Mouse (Mus musculus): ENCODE data around the gene Itgb1bp1. TPM values are rescaled to one million over a fixed set of nuclear protein-coding genes. Genes with fewer than 3 reads are reported as not detected.
A peak's percentile ranks its signal among the peaks of the same experiment; 100 is the strongest.

Itgb1bp1 gene
- 47.8 TPM for polyA plus RNA-seq (2012; fragmentation: generic; extraction: Trizol)
- long read RNA-seq, experiment 1, transcript Itgb1bp1-206 (7 exons, 1,701 nt): minor isoform, 15 of 60 reads
- long read RNA-seq, experiment 1, transcript Itgb1bp1-201 (7 exons, 1,921 nt): major isoform, 37 of 60 reads
- long read RNA-seq, experiment 1, partial matches to known transcripts: 5 of 60 reads
- long read RNA-seq, experiment 1, other reads (novel, unspliced or antisense): 2 of 60 reads
- long read RNA-seq, experiment 2, transcript Itgb1bp1-201 (7 exons, 1,921 nt): minor isoform, 6 of 29 reads
- long read RNA-seq, experiment 2, transcript Itgb1bp1-206 (7 exons, 1,701 nt): major isoform, 17 of 29 reads
- long read RNA-seq, experiment 2, partial matches to known transcripts: 2 of 29 reads
- long read RNA-seq, experiment 2, other reads (novel, unspliced or antisense): 0 of 29 reads

- H3K79me3 ChIP-seq (ENCODE audit: low read depth): peaks cover 21% of the 10 kb centered on the region
- peak within 1 kb of the TSS; percentile 95 for H3ac ChIP-seq (ENCODE audit: control insufficient read depth, insufficient read length, low read depth)
- H3K79me2 ChIP-seq (ENCODE audit: control insufficient read depth, insufficient read depth): peaks cover 52% of the 10 kb centered on the region
- H3K27me3 ChIP-seq (ENCODE audit: control insufficient read depth, insufficient read depth, insufficient read length): no peaks in the 10 kb centered on the region
- H3K4me3 ChIP-seq (ENCODE audit: insufficient read depth, poor library complexity, severe bottlenecking): peak within 1 kb of the TSS; percentile 80
- TF ChIP-seq FOSL1 (IDR thresholded peaks at IDR 0.05; ENCODE audit: insufficient read depth, low read length, poor library complexity, severe bottlenecking): no peak
- TF ChIP-seq MYOD1 (IDR thresholded peaks at IDR 0.05; ENCODE audit: control insufficient read depth, insufficient read length, low read depth): no peak
- TF ChIP-seq MAX (IDR thresholded peaks at IDR 0.05): peak; percentile 48
- no peak for TF ChIP-seq USF1 (IDR thresholded peaks at IDR 0.05; ENCODE audit: low read depth)
- H3K36me3 ChIP-seq (ENCODE audit: control insufficient read depth, insufficient read depth): peaks cover 21% of the 10 kb centered on the region
Measured at GRCm38 (mm10) chr12:21286243-21286622, at the start of gene Itgb1bp1. Gene Itgb1bp1, minus strand, starts transcription at chr12:21286284.

DNA sequence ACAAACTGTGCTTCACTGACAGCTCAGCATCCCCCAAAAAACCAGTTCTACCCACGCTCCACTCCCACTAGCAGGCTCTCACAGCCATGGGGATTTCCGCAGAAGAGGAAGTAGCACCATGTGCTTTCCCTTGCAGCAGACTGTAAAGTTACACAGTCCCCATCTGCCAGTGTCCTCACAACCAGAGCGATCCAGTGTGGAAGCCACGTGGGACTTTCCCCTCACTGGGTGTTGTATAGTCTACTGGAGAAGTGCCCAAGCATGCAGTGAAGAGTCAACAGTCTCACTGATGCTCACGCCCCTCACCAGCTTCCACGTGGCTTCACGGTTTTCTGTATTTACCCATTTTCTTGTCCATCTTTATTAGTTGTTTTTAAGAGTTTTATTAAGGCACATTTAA lies 49.8 kb upstream of the Itgb1bp1 start:
- Histone ChIP-seq H3K79me3 (ENCODE audit: low read depth) (no peaks in the 10 kb centered on the region), H3K4me3 (ENCODE audit: insufficient read depth, poor library complexity, severe bottlenecking) (no peak overlapping the region), H3K79me2 (ENCODE audit: control insufficient read depth, insufficient read depth) (no peaks in the 10 kb centered on the region), H3K36me3 (ENCODE audit: control insufficient read depth, insufficient read depth) (peaks cover 54% of the 10 kb centered on the region), H3K27me3 (ENCODE audit: control insufficient read depth, insufficient read depth, insufficient read length) (no peaks in the 10 kb centered on the region), H3ac (ENCODE audit: control insufficient read depth, insufficient read length, low read depth) (no peak overlapping the region)
- TF ChIP-seq CEBPB (IDR thresholded peaks at IDR 0.05; ENCODE audit: low read depth): no peak
- no peak for TF ChIP-seq MYOD1 (IDR thresholded peaks at IDR 0.05; ENCODE audit: control insufficient read depth, insufficient read length, low read depth)
- TF ChIP-seq FOSL1 (IDR thresholded peaks at IDR 0.05; ENCODE audit: insufficient read depth, low read length, poor library complexity, severe bottlenecking): no peak
- TF ChIP-seq USF1 (IDR thresholded peaks at IDR 0.05; ENCODE audit: low read depth): no peak
- no peak for TF ChIP-seq MYOG (IDR thresholded peaks at IDR 0.05; ENCODE audit: control insufficient read depth, extremely low read depth, insufficient read length)
- TF ChIP-seq MAX (IDR thresholded peaks at IDR 0.05): no peak
- no peak for TF ChIP-seq CTCF (IDR thresholded peaks at IDR 0.05; ENCODE audit: control insufficient read depth, insufficient read depth, insufficient read length)

DNA sequence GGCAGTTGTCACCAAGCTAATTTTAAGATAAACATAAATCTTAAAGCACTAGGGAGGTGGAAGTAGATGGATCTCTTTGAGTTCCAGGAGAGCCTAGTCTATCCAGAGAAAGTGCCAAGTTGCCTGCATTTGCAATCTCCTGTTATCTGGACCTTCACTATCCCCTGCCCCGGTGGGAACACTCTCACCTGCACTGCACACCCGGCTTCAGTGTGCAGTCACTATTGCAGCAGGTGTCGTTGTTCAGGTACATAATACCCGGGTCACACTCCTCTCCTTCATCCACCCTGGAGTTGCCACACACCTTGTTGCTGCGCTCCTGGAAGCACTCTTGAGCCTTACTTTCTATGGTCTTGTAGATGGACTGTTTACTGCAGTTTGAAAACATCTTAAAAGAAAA lies 47.7 kb upstream of the Itgb1bp1 start:
- Histone ChIP-seq H3ac (ENCODE audit: control insufficient read depth, insufficient read length, low read depth) (no peak overlapping the region), H3K27me3 (ENCODE audit: control insufficient read depth, insufficient read depth, insufficient read length) (no peaks in the 10 kb centered on the region), H3K4me3 (ENCODE audit: insufficient read depth, poor library complexity, severe bottlenecking) (no peak overlapping the region), H3K79me2 (ENCODE audit: control insufficient read depth, insufficient read depth) (no peaks in the 10 kb centered on the region), H3K79me3 (ENCODE audit: low read depth) (no peaks in the 10 kb centered on the region), H3K36me3 (ENCODE audit: control insufficient read depth, insufficient read depth) (peaks cover 53% of the 10 kb centered on the region)
- TF ChIP-seq CEBPB (IDR thresholded peaks at IDR 0.05; ENCODE audit: low read depth) (no peak), MYOG (IDR thresholded peaks at IDR 0.05; ENCODE audit: control insufficient read depth, extremely low read depth, insufficient read length) (no peak), USF1 (IDR thresholded peaks at IDR 0.05; ENCODE audit: low read depth) (no peak), MYOD1 (IDR thresholded peaks at IDR 0.05; ENCODE audit: control insufficient read depth, insufficient read length, low read depth) (no peak), CTCF (IDR thresholded peaks at IDR 0.05; ENCODE audit: control insufficient read depth, insufficient read depth, insufficient read length) (no peak), FOSL1 (IDR thresholded peaks at IDR 0.05; ENCODE audit: insufficient read depth, low read length, poor library complexity, severe bottlenecking) (no peak)

DNA sequence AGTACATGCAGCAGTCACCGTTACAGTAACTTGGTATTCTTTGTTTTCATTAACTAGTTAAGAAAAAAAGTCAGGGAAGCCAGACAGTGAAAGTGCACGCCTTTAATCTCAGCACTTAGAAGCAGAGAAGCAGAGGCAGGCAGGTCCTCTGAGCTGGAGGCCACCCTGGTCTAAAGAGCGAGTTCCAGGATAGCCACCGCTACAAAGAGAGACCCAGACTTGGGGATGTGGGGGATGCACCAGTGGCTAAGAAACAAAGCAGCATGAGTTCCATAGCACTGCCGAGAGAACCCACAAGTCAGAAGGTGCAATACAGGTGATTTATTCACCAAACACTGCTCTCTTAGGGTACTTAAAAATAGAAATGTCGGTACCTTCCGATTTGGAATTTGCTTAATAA lies 46.9 kb upstream of the Itgb1bp1 start:
- Histone ChIP-seq H3K36me3 (ENCODE audit: control insufficient read depth, insufficient read depth) (peaks cover 52% of the 10 kb centered on the region), H3K27me3 (ENCODE audit: control insufficient read depth, insufficient read depth, insufficient read length) (no peaks in the 10 kb centered on the region), H3K79me3 (ENCODE audit: low read depth) (no peaks in the 10 kb centered on the region), H3K4me3 (ENCODE audit: insufficient read depth, poor library complexity, severe bottlenecking) (no peak overlapping the region), H3K79me2 (ENCODE audit: control insufficient read depth, insufficient read depth) (no peaks in the 10 kb centered on the region), H3ac (ENCODE audit: control insufficient read depth, insufficient read length, low read depth) (no peak overlapping the region)
- TF ChIP-seq MYOD1 (IDR thresholded peaks at IDR 0.05; ENCODE audit: control insufficient read depth, insufficient read length, low read depth) (no peak), FOSL1 (IDR thresholded peaks at IDR 0.05; ENCODE audit: insufficient read depth, low read length, poor library complexity, severe bottlenecking) (no peak), MAX (IDR thresholded peaks at IDR 0.05) (no peak), MYOG (IDR thresholded peaks at IDR 0.05; ENCODE audit: control insufficient read depth, extremely low read depth, insufficient read length) (no peak), CEBPB (IDR thresholded peaks at IDR 0.05; ENCODE audit: low read depth) (no peak), CTCF (IDR thresholded peaks at IDR 0.05; ENCODE audit: control insufficient read depth, insufficient read depth, insufficient read length) (no peak), USF1 (IDR thresholded peaks at IDR 0.05; ENCODE audit: low read depth) (no peak)

DNA sequence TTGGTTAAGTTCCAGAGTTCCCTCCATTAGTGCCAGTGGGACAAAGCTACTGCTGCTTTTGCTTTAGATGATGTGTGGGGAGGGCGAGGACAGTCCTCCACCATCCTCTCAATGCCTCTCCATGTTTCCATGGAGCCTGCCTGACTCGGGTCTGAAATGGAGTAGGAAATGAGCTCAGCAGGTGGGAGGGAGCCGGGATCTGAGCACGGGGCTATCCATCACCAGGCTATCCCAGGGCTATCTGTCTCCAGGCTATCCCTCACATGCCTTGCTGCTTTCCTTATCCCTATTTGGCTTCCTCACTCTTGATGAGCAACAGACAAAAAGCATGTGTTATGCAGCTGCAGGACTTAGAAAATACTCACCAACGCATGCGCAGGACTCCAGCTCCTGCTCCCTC lies 45.6 kb upstream of the Itgb1bp1 start:
- Histone ChIP-seq H3K27me3 (ENCODE audit: control insufficient read depth, insufficient read depth, insufficient read length) (no peaks in the 10 kb centered on the region), H3K79me2 (ENCODE audit: control insufficient read depth, insufficient read depth) (no peaks in the 10 kb centered on the region), H3K4me3 (ENCODE audit: insufficient read depth, poor library complexity, severe bottlenecking) (no peak overlapping the region), H3ac (ENCODE audit: control insufficient read depth, insufficient read length, low read depth) (no peak overlapping the region), H3K36me3 (ENCODE audit: control insufficient read depth, insufficient read depth) (peaks cover 49% of the 10 kb centered on the region), H3K79me3 (ENCODE audit: low read depth) (no peaks in the 10 kb centered on the region)
- TF ChIP-seq MYOG (IDR thresholded peaks at IDR 0.05; ENCODE audit: control insufficient read depth, extremely low read depth, insufficient read length) (no peak), CTCF (IDR thresholded peaks at IDR 0.05; ENCODE audit: control insufficient read depth, insufficient read depth, insufficient read length) (no peak), FOSL1 (IDR thresholded peaks at IDR 0.05; ENCODE audit: insufficient read depth, low read length, poor library complexity, severe bottlenecking) (no peak), USF1 (IDR thresholded peaks at IDR 0.05; ENCODE audit: low read depth) (no peak), CEBPB (IDR thresholded peaks at IDR 0.05; ENCODE audit: low read depth) (no peak), MAX (IDR thresholded peaks at IDR 0.05) (no peak), MYOD1 (IDR thresholded peaks at IDR 0.05; ENCODE audit: control insufficient read depth, insufficient read length, low read depth) (no peak)

All from C2C12 (cell line).